Mouse (Mus musculus) limb, embryonic 12.5 days (tissue): ENCODE measurements at regions not wholly inside any gene's neighbourhood (a gene's known extent, or its start where the extent isn't known, plus 50 kb on each side); places are given as distances from the start of the nearest gene placed in this dataset.

Source experiments
- ATAC-seq: fragments of 200-750 bp; cut with Nextera tagmentation; 2 replicates; pipeline ENCODE4 v1.8.0; 2017; ENCODE audit warnings: low read depth, moderate TSS enrichment; ENCODE audit not compliant: insufficient number of reproducible peaks, insufficient read depth, low FRiP score, low TSS enrichment
- H3K27ac ChIP-seq: fragments of 300-500 bp; sonication (generic); 2 replicates; pipeline ENCODE4 v1.5.1; 2016; ENCODE audit warnings: mild to moderate bottlenecking, moderate library complexity
- H3K27me3 ChIP-seq: fragments of 300-500 bp; sonication (generic); 2 replicates; pipeline ENCODE4 v1.6.1; 2016; ENCODE audit warnings: mild to moderate bottlenecking, moderate library complexity
- H3K36me3 ChIP-seq: fragments of 300-500 bp; sonication (generic); 2 replicates; pipeline ENCODE4 v1.6.1; 2016; ENCODE audit warnings: mild to moderate bottlenecking, moderate library complexity
- H3K4me1 ChIP-seq: fragments of 300-500 bp; sonication (generic); replicated peaks from 2 replicates; pipeline ENCODE4 v1.6.1; 2016
- H3K4me2 ChIP-seq: fragments of 300-500 bp; sonication (generic); 2 replicates; pipeline ENCODE4 v1.6.1; 2016; ENCODE audit warnings: mild to moderate bottlenecking, moderate library complexity
- H3K4me3 ChIP-seq: fragments of 300-500 bp; sonication (generic); replicated peaks from 2 replicates; pipeline ENCODE4 v1.5.1; 2016; ENCODE audit warnings: mild to moderate bottlenecking
- H3K9ac ChIP-seq: fragments of 300-500 bp; sonication (generic); replicated peaks from 2 replicates; pipeline ENCODE4 v1.6.1; 2016; ENCODE audit warnings: mild to moderate bottlenecking, moderate library complexity
- H3K9me3 ChIP-seq: fragments of 300-500 bp; sonication (generic); 2 replicates; pipeline ENCODE4 v1.6.1; 2016; ENCODE audit warnings: mild to moderate bottlenecking, moderate library complexity
- WGBS: fragments of 180-500 bp; shearing (Covaris S2); methylation state at CpG from one replicate; pipeline ENCODE4 v1.1.7; 2016; 5-methylcytosine and 5-hydroxymethylcytosine counted together

- Histone ChIP-seq H3K4me1 (no peaks in the 10 kb centered on the region), H3K4me2 (no peak overlapping the region), H3K9me3 (no peaks in the 10 kb centered on the region), H3K27me3 (no peaks in the 10 kb centered on the region), H3K27ac (no peak overlapping the region), H3K36me3 (no peaks in the 10 kb centered on the region), H3K4me3 (no peak overlapping the region), H3K9ac (no peak overlapping the region)
- no peak for ATAC-seq
- 84% methylated on average over 11 of the region's 11 CpGs for WGBS
Measured at GRCm38 (mm10) chr15:96210721-96211400, 76.5 kb upstream of the Arid2 start.

- no peak overlapping the region for H3K9ac ChIP-seq
- no peaks in the 10 kb centered on the region for H3K36me3 ChIP-seq
- no peaks in the 10 kb centered on the region for H3K27me3 ChIP-seq
- H3K4me3 ChIP-seq, result no peak overlapping the region
- no peaks in the 10 kb centered on the region for H3K9me3 ChIP-seq
- no peaks in the 10 kb centered on the region for H3K4me1 ChIP-seq
- 82% methylated on average over 24 of the region's 24 CpGs for WGBS
- H3K27ac ChIP-seq, result no peak overlapping the region
- H3K4me2 ChIP-seq, result no peak overlapping the region
- no peak for ATAC-seq
Measured at GRCm38 (mm10) chr15:96213541-96214312, 73.6 kb upstream of the Arid2 start.

GRCm38 (mm10) chr15:96217896-96218295 lies 69.4 kb upstream of the Arid2 start:
- Histone ChIP-seq H3K27me3 (no peaks in the 10 kb centered on the region), H3K36me3 (no peaks in the 10 kb centered on the region), H3K4me2 (no peak overlapping the region), H3K27ac (no peak overlapping the region), H3K9me3 (no peaks in the 10 kb centered on the region), H3K9ac (no peak overlapping the region), H3K4me3 (no peak overlapping the region), H3K4me1 (no peaks in the 10 kb centered on the region)
- WGBS, result 93% methylated on average over 15 of the region's 15 CpGs
- no peak for ATAC-seq

- 90% methylated on average over 7 of the region's 7 CpGs for WGBS
Measured at GRCm38 (mm10) chr15:96219746-96220145, 67.6 kb upstream of the Arid2 start.

GRCm38 (mm10) chr15:96231969-96232368 lies 55.3 kb upstream of the Arid2 start:
- ATAC-seq, result no peak
- Histone ChIP-seq H3K36me3 (no peaks in the 10 kb centered on the region), H3K4me3 (no peak overlapping the region), H3K9ac (no peak overlapping the region), H3K9me3 (no peaks in the 10 kb centered on the region), H3K27ac (no peak overlapping the region), H3K4me1 (no peaks in the 10 kb centered on the region), H3K27me3 (no peaks in the 10 kb centered on the region), H3K4me2 (no peak overlapping the region)
- WGBS, result 88% methylated on average over 3 of the region's 3 CpGs

More at GRCm38 (mm10) chr15:96219746-96220145, 67.6 kb upstream of the Arid2 start:
- H3K4me3 ChIP-seq, result no peak overlapping the region
- no peaks in the 10 kb centered on the region for H3K36me3 ChIP-seq
- H3K27ac ChIP-seq, result no peak overlapping the region
- no peak overlapping the region for H3K4me2 ChIP-seq
- no peaks in the 10 kb centered on the region for H3K9me3 ChIP-seq
- no peak overlapping the region for H3K9ac ChIP-seq
- H3K4me1 ChIP-seq, result no peaks in the 10 kb centered on the region
- H3K27me3 ChIP-seq, result no peaks in the 10 kb centered on the region
- no peak for ATAC-seq

GRCm38 (mm10) chr15:96233113-96233512 lies 54.2 kb upstream of the Arid2 start:
- ATAC-seq, result no peak
- Histone ChIP-seq H3K36me3 (no peaks in the 10 kb centered on the region), H3K4me3 (no peak overlapping the region), H3K9ac (no peak overlapping the region), H3K27ac (no peak overlapping the region), H3K9me3 (no peaks in the 10 kb centered on the region), H3K4me2 (no peak overlapping the region), H3K4me1 (no peaks in the 10 kb centered on the region), H3K27me3 (no peaks in the 10 kb centered on the region)

GRCm38 (mm10) chr15:96234783-96235182 lies 52.5 kb upstream of the Arid2 start:
- Histone ChIP-seq H3K4me2 (no peak overlapping the region), H3K27ac (no peak overlapping the region), H3K4me1 (no peaks in the 10 kb centered on the region), H3K9ac (no peak overlapping the region), H3K4me3 (no peak overlapping the region), H3K36me3 (no peaks in the 10 kb centered on the region), H3K27me3 (no peaks in the 10 kb centered on the region), H3K9me3 (no peaks in the 10 kb centered on the region)
- no peak for ATAC-seq
- 58% methylated on average over 8 of the region's 8 CpGs for WGBS
